Mouse (Mus musculus) heart, adult 9 months (tissue): Measurements from ENCODE around the gene Gtf2a2.
"Not testable (repeated sequence)": the region's sequence is repeated elsewhere in the genome, so short reads cannot be mapped to it uniquely, and the experiment has no call there.

Experiments
- DNase-seq, 2 experiments: peaks; one replicate each; pipeline ENCODE4 v3.0.0; 2022; ENCODE audit warnings: low spot score in 2 of 2

Gene Gtf2a2

DNA sequence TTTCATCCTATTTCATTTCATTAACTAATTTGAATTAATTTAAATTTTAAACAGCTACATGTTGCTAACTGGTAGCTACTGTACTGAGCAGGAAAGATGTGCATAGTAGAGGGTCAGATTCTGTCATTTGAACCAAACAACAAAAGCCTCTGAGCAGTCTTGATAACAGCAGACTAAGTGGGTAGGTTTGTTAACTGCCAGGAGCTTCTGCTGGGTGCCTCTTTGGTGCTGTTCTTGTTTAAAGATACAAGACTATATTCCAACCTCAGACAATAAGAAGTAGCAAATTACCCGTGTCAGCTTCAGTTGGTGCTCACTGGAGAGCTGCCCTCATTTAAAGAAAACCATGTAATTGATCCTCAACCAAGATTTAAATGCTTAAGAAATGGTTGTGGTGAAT, 9.3 kb downstream of the Gtf2a2 start:
- DNase-seq, result no peak

DNA sequence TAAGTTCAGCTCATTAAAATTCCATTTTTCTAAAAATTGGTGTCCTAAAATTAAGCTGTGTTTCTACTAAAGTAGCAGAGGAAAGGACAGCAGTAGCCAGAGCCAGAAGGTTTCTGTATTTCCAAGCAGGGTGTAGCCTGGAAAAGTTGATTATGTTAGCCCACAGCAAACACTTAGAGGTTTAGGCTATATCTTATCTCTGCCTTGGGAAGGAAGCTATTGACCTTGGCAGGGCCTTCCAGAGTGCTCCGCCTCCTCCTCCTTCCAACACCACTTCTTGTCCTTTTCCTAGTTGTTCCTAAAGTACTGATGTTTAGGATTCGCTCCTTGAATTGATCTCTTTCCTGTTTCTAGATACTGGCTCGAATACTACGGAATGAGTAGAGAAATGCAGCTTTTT, 9.7 kb downstream of the Gtf2a2 start:
- DNase-seq, result peak; percentile 57 to 69

DNA sequence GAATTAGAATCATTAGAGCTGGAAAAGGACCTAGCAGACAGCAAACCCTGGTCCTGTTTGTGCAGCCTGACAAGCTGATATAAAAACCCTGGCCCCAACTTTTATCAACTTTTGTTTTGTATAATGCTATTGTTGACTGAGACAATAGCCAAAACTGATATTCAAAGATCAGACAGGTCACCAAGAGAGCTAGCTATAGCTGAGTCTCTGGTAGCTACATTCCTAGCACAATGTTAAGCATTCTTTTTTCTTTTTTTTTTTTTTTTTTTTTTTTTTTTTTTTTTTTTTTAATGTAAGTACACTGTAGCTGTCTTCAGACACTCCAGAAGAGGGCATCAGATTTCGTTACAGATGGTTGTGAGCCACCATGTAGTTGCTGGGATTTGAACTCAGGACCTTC, 11.3 kb downstream of the Gtf2a2 start:
- not testable (repeated sequence) for DNase-seq

DNA sequence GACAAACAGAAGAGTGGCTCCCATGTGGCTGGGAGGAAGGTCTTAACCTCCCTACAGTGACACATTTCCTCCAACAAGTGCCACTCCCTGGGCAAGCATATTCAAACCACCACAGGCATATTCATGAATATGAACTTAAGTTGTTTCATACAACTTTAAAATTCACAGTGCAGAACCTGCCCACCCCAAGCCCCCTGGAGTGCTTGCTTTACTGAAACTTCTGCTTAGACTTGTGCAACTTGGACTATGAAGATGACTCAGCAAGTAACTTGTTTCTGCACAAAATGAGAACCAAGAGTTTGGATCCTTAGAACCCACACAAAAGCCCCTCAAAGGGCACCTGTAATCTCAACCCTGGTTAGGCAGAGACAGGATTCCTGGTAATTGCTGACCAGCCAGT, 12.3 kb downstream of the Gtf2a2 start:
- no peak for DNase-seq

DNA sequence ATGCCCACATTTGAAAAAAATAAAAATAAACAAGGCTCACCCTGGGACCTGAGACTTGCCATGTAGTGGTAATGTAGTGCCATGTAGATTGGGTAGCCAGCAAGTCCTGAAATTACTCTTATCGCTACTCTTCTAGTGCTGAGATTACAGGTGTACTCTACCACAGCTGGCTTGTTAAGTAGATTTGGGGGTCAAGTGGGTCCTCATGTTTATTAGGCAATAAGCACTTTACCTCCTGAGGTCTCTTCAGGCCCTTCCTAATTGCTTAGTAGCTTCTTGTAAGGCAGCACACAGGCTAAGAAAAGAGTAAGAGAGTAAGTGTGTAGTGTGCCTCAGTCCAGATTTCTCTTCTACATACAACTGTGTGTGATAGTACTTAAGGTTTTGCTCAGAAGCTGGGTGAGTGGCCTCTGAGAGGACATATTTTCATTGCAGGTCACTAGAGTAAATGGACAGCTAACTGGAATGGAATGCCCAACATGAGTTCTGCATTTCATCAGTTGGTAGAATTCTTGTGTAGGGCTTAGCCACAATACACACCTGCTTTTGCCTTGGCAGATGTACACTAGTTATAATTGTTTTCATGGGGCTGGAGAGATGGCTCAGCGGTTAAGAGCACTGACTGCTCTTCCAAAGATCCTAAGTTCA, 13.1 kb downstream of the Gtf2a2 start:
- DNase-seq, result no peak

DNA sequence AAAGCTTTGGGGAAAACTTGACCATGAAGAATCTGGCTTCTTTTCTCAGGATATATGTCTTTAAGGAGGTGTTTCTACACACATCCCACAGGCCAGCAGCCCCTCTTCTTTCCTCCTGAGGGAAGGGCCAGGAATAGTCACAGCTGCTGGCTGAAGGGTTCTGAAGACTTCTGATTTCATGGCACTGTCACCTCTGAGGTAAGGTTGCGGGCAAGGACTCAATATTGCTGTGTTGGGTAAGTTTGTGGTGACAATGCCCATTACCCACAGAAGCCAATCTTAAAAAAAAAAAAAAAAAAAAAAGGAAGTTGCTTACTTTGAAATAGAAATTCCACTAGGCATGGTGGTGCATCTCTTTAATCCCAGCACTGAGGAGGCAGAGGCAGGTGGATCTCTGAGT, 19.8 kb downstream of the Gtf2a2 start:
- DNase-seq, result no peak

DNA sequence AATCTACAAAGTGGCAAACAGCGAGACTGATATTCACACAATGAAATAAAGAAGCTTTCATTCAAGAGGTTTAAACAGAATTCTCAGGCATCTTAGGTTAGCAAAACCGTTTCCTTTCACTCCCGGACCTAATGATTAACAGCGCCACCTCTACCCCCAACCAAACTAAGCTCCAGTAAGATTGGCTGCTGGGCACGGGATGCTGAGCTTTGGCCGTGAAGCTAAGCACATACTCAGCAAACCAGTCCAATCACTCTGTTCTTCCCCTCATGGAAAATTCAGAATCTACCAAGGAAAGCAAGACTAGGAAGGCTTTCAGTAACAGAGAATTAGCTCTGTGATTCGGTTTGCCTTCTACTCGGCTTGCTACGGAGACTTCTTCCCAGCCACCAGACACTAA, 20.7 kb downstream of the Gtf2a2 start:
- no peak for DNase-seq

DNA sequence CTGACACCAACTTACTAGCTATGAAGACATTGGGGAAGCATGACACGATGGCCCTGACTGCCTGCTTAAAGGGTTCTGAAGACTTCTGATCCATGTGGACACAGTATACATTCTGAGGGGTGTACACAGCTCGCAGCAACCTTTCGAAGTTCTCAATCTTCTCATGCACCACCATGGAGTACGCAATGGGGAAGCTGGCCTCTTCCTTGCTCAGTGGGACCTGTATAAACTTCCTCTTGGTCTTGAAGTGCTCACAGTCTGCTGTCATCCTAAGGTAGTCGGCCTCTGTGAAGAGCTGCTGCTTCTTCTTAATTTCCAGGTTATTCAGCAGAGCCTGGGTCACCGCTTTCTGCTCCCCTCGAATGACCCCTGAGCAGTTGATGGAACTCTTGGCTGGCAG, 22.4 kb downstream of the Gtf2a2 start:
- DNase-seq, result no peak

DNA sequence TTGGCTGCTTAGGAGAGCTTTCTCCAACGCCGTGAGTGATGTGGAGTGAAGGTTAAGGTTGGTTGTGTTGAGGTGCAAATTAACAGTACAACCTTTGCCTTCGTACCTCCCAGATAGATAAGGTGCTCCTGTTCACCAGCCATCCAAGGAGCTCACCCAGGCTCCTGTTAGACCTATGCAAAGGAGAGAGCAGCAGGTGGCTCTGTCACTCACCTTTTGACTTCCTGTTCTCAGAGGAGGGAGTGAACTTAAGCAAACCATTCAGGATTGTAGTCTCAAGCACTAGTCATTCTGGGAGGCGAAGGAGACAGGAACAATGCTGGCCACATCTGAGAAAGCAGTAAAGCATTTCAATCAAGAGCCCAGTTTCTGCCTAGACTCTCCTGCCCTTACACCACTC, 24.3 kb downstream of the Gtf2a2 start:
- no peak for DNase-seq

DNA sequence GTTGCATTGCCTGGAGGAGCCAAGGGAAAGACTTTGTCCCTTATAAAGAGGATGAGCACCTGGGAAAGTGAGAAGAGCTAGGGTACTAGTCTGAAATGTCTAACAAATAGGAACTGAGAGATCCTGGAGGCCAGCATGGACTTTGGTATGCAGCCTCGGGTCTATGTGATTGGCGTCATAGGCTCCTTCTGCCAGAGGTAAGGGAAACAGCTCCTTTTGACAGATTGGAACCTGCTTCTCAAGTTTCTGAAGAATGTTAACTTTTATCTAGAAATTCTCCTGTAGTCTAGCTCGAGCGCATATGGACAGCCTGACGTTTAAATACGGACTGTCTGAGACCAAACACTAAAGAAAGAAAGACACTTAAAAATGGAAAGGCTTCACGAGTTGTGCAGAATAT, 25.6 kb downstream of the Gtf2a2 start, which contains the start of gene Gcnt3:
TSS of gene Gcnt3 (minus strand) at position 101 of the 400 bp plus-strand sequence.
- DNase-seq, result no peak

DNA sequence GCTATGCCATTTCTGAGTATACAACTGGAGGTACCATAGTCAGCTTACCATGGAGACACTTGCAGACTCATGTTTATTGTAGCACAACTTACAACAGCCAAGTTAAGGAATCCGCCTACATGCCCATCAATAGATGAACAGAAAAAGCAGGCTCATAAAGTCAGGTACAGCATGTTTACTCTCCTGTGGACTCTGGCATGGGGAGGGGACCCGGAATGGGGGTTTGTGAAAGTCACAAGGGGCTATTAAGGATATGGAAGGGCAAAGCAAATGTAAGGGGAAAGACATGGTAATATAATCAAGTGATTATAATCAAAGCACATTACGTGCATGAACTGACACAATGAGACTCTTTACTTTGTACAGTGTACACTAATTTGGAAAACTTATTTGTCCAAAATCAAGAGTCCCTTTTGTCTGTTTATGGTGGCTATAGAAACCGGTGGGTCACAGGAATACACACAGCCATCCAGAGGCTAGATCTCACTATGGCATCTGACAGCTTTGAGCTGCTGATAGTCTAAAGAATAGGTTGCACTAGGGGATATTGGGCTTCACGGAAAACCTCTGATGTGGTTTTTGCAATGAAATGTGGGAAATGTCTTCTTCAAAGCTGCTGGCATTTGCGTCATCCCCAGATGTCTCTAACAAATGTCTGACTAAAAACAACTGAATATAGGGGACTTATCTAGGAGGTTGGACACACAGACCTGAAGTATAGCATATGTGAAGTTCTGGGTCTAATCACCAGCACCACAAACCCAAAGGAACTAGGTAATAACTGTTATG, 27.4 kb downstream of the Gtf2a2 start:
- no peak for DNase-seq

DNA sequence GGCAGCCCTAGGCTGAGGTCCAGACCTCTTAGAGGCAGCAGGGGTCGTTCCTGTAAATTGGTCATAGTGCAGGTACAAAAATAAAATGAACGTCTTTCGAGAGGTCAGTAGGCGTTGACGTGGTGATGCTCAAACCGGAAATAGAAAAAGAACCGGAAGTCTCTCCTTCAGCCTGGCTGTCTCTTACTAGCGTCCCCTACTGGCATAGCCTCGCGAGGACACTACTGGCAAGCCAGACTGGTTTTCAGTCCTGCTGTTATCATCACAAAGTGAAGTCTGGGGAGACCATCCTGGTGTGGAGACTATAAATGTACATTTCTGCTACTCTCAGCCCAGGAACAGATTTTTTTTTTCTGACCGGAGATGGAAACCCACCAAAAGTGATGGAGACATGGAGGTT, 28.2 kb downstream of the Gtf2a2 start:
- DNase-seq, result no peak

DNA sequence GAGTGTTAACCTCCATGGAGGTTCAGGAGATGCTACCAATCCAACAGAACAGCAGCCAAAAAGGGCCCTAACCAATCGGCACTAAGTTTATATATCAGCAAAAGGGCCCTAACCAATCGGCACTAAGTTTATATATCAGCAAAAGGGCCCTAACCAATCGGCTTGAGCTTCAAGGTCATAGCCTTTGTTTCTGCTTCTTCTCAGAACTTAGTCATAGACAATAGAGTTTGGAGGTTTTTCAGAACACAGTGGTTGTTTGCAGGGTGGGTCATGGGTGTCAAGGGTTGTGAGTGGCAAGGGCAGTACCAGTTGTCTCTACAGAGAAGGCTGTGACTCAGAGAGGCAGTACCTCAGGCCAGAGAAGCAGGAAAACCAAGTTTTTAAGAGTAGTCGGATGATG, 29.8 kb downstream of the Gtf2a2 start:
- no peak for DNase-seq

DNA sequence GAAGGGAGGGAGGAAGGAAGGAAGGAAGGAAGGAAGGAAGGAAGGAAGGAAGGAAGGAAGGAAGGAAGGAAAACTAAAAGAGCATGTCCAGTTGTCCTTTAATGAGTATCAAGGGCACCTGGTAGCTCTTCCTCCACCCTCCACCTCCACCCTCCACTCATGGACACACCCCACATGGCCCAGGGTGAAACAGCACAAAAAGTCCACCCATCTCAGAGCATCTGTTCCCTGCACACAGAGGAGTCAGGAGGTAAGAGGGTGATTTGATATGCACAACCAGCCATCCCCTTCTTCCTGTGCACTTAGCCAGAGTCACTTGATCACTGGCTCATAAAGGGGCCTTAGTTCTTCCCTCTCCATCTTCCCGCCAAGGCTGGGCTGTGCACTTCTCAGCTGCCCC, 30.6 kb downstream of the Gtf2a2 start:
- DNase-seq, result no peak

DNA sequence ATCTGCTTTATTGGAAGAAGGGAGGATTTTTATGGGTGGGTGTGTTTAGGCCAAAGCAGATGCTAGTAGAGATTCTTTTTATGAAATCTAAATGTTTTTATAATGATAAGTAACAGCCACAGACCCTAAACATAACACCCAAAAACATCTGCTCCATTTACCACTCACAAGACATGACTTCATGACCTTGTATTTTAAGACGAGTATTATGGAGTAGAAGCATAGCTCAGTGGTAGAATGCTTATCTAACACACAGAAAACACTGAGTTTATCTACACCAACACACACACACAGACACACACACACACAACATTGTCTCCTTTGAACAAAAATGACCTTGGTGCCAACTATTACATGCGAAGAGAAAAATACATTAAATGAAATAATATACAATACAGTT, 32.5 kb downstream of the Gtf2a2 start:
- DNase-seq, result no peak

DNA sequence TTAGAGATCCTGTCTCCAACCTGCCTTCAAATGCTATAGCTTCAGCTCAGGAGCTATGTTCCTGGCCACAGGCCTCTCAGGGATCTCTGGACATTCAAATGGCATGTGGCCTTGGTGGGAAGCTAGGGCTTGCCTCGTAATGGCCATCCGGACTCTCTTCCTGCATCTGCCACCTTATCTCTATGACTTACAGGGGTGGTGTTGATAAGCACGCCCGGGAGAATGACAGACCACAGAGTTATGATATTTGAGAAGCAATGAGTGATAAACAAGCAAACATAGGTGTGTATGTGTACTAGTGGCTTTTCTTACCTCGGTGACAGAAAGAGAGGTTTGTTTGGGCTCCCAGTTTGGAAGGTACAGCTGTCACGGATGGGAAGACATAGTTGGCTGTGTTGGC, 33.9 kb downstream of the Gtf2a2 start:
- no peak for DNase-seq

DNA sequence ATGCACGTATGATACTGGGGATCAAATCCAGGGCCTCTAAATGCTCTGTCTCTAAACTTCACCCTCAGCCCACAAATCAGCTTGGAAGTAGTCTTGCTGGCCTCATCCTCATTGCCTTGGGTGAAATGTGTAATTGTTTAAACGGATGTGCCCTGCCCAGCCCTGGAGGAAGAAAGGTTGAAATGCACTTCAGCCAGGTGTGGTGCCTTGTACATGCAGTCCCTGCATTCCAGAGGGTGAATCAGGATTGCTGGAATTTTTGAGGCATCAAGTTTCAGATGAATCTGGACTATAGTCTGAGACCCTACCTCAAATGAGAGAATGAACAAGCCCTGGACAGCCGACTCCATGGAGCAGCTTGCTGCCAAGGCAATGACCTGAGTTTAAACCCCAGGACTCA, 35.5 kb downstream of the Gtf2a2 start:
- DNase-seq, result no peak

DNA sequence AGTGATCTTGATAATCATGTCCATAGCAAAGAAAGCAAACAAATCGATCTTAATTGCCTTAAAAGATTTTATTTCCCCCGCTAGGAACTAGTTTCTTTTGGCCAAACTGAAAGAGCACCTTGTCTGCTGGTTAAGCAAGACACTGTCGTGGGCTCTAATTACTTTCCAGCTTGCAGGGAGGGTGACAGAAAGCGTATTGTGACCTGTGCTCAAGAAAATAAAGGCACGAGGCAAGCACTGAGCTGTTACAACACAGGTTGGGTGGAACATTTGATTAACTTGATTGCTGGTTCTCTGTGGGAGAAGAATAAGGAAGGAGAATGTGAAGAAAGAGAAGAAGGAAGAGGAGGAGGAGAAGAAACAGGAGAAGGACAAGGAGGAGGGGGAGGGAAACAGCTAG, 35.9 kb downstream of the Gtf2a2 start:
- DNase-seq, result no peak

DNA sequence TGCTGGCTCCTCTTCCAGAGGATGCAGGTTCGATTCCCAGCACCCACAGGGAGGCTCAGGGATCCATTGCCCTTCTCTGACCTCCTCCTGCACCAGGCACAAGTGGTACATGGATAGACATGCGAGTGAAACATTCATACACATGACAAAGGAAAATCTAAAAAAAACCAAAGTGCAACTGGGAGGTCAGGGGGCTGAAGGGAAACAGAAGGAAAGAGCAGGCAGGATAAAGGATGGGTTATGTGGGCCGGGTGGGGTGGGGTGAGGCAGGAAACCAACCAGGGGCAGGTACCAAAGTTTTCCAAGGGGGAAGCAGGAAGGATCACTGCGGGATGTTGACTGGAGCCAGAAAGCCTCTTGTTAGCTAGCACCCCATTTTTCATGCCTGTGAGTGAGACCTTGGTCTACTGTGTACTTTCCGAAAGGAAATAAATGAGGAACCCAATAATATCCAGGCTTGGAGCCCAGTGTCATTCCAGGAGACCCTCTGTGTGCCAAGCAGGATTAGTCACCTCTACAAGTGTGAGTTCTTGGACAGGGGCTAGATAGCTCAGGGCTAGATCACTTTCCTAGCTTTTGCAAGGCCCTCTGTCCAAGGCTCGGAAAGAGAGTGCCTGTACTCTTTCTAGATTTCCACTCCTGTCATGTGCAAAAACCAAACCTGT, 36.5 kb downstream of the Gtf2a2 start:
- peak; percentile 74 to 83 for DNase-seq

DNA sequence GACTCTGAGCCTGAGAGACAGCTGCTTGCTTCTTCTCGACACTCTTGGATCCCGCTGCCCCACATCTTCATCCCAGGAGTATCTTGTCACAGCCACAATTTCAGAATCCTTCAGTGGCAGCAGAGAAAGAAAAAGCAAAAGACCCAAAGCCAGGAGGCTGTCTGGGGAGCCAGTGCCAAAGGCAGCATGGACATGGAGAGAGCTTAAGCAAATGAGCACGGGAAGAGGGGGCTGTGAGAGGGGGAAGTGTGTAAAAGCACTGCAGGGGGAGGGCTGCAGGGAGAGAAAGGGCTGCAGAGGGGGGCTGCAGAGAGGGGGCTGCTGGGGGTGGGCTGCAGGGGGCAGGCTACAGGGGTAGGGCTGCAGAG, 37.0 kb downstream of the Gtf2a2 start:
- no peak for DNase-seq

DNA sequence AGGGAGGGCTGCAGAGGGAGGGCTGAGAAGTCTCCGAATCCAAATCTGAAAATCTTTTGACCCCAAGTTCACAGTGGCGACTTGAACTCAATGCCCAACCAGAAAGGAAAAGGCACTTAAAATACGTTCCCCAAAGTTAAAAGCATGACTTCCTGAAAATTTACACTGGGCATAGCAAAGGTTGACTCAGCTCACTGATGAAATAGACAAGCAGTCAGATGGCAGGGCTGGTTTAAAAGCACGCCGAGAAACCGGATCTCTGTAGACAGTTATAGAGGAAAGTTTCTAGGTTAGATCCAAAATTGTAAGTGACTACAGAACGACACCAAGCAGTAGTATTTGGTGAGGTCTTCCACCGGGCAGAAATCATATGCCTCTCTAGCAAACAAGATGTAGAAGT, 37.5 kb downstream of the Gtf2a2 start:
- DNase-seq, result no peak

DNA sequence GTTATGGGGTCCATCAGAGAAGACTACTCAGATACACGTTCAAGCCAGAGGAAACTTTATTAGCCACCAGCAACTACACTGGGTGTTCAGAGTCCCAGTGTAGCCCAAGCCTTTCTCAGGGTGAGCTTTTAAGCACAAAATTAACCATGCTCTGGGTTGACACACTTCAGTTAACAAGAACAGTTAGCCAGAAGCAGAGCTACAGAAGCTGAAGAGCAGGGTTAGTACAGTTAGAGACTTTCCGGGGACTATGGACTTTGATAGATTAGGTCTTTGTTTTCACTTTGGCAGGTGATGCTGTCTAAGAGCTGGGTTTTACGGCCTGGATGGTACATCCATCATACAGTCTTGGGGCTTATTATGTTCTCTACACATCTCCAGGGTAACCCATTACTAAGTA, 40.4 kb downstream of the Gtf2a2 start:
- no peak for DNase-seq

DNA sequence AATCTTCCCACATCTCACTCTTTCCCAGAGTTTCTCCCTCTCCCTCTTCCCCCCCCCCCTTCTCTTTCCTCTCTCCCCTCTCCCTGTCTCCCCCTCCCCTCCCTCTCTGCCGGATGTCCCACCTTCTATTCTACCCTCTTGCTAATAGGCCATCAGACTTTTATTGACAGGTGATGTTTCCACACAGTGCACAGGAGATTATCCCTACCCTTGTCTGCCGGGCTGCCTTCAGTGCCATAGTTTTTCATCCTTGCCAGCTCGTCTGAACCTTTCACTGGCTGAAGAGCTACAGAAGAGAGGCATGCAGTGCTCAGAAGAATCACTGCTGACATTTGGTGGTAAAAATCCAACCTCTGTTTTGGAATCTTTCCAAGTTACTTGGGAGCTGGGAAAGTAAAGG, 41.1 kb downstream of the Gtf2a2 start:
- no peak for DNase-seq
